Mouse (Mus musculus) heart, embryonic 15.5 days (tissue): ENCODE data around the gene Il4. TPM values are rescaled to one million over a fixed set of nuclear protein-coding genes. Genes with fewer than 3 reads are reported as not detected.

ENCODE experiments used
- ATAC-seq: fragments of 200-750 bp; cut with Nextera tagmentation; replicated peaks from 2 replicates; pipeline ENCODE4 v1.8.0; 2017; ENCODE audit warnings: low read depth, moderate TSS enrichment; ENCODE audit not compliant: insufficient number of reproducible peaks, insufficient read depth, low FRiP score
- H3K27ac ChIP-seq: fragments of 300-500 bp; sonication (generic); 2 replicates; pipeline ENCODE4 v1.5.1; 2015; ENCODE audit warnings: mild to moderate bottlenecking, inconsistent platforms
- H3K27me3 ChIP-seq: fragments of 300-500 bp; sonication (generic); 2 replicates; pipeline ENCODE4 v1.6.1; 2015; ENCODE audit warnings: inconsistent platforms
- H3K36me3 ChIP-seq: fragments of 300-500 bp; sonication (generic); 2 replicates; pipeline ENCODE4 v1.6.1; 2015; ENCODE audit warnings: mild to moderate bottlenecking, inconsistent platforms
- H3K4me1 ChIP-seq: fragments of 300-500 bp; sonication (generic); replicated peaks from 2 replicates; pipeline ENCODE4 v1.6.1; 2015; ENCODE audit warnings: inconsistent platforms
- H3K4me2 ChIP-seq: fragments of 300-500 bp; sonication (generic); 2 replicates; pipeline ENCODE4 v1.6.1; 2015; ENCODE audit warnings: inconsistent platforms, mild to moderate bottlenecking, moderate library complexity
- H3K4me3 ChIP-seq: fragments of 300-500 bp; sonication (generic); 2 replicates; pipeline ENCODE4 v1.5.1; 2015; ENCODE audit warnings: mild to moderate bottlenecking, inconsistent platforms
- H3K9ac ChIP-seq: fragments of 300-500 bp; sonication (generic); 2 replicates; pipeline ENCODE4 v1.6.1; 2015; ENCODE audit warnings: mild to moderate bottlenecking, inconsistent platforms
- H3K9me3 ChIP-seq: fragments of 300-500 bp; sonication (generic); replicated peaks from 2 replicates; pipeline ENCODE4 v1.6.1; 2016; ENCODE audit warnings: inconsistent platforms
- WGBS: fragments of 180-500 bp; shearing (Covaris S2); methylation state at CpG from one replicate; pipeline ENCODE4 v1.1.7; 2015; ENCODE audit warnings: mixed read lengths; 5-methylcytosine and 5-hydroxymethylcytosine counted together
- polyA plus RNA-seq: library from polyadenylated mRNA; unstranded; fragments of >200 nt; fragmentation: Nextera tagmentation; extraction: Ambion mirVana; gene quantifications from 2 replicates; pipeline ENCODE4 v1.2.1, GENCODE M21; 2015

Il4 gene
- polyA plus RNA-seq, 1 experiment from 2014 or later, result 0.33 TPM

- WGBS, result 82% methylated on average over 10 of the region's 10 CpGs
- Histone ChIP-seq H3K4me2 (no peak overlapping the region), H3K9me3 (no peaks in the 10 kb centered on the region), H3K4me3 (no peak overlapping the region), H3K9ac (no peak overlapping the region), H3K4me1 (peaks cover 16% of the 10 kb centered on the region), H3K27ac (no peak overlapping the region), H3K36me3 (no peaks in the 10 kb centered on the region), H3K27me3 (peaks cover 17% of the 10 kb centered on the region)
- ATAC-seq, result no peak
Measured at GRCm38 (mm10) chr11:53637803-53638260, 19.4 kb upstream of the Il4 start.

GRCm38 (mm10) chr11:53637046-53637802, 18.8 kb upstream of the Il4 start:
- peak overlapping the region; percentile 35 for H3K4me2 ChIP-seq
- H3K36me3 ChIP-seq, result no peaks in the 10 kb centered on the region
- H3K4me1 ChIP-seq, result peaks cover 16% of the 10 kb centered on the region
- H3K4me3 ChIP-seq, result no peak overlapping the region
- 25% methylated on average over 21 of the region's 21 CpGs for WGBS
- H3K9ac ChIP-seq, result no peak overlapping the region
- no peak for ATAC-seq
- H3K27ac ChIP-seq, result no peak overlapping the region
- no peaks in the 10 kb centered on the region for H3K9me3 ChIP-seq
- H3K27me3 ChIP-seq, result peaks cover 17% of the 10 kb centered on the region

GRCm38 (mm10) chr11:53636183-53636646, 17.7 kb upstream of the Il4 start:
- peaks cover 17% of the 10 kb centered on the region for H3K27me3 ChIP-seq

GRCm38 (mm10) chr11:53635590-53636182, 17.2 kb upstream of the Il4 start:
- ATAC-seq, result no peak
- peaks cover 17% of the 10 kb centered on the region for H3K27me3 ChIP-seq
- 0 out of 2 replicates have a peak overlapping the region, but pooled peaks have one; percentile 4 for H3K9ac ChIP-seq
- peaks cover 16% of the 10 kb centered on the region for H3K4me1 ChIP-seq
- no peaks in the 10 kb centered on the region for H3K9me3 ChIP-seq
- no peak overlapping the region for H3K27ac ChIP-seq
- no peaks in the 10 kb centered on the region for H3K36me3 ChIP-seq
- WGBS, result 50% methylated on average over 9 of the region's 9 CpGs
- peak overlapping the region; percentile 48 for H3K4me3 ChIP-seq
- peak overlapping the region; percentile 81 for H3K4me2 ChIP-seq

More at GRCm38 (mm10) chr11:53636183-53636646, 17.7 kb upstream of the Il4 start:
- Histone ChIP-seq H3K4me2 (peak overlapping the region; percentile 81), H3K9ac (0 out of 2 replicates have a peak overlapping the region, but pooled peaks have one; percentile 4), H3K4me1 (peaks cover 16% of the 10 kb centered on the region), H3K4me3 (peak overlapping the region; percentile 48), H3K9me3 (no peaks in the 10 kb centered on the region), H3K27ac (no peak overlapping the region), H3K36me3 (no peaks in the 10 kb centered on the region)
- ATAC-seq, result no peak
- 2% methylated on average over 39 of the region's 40 CpGs for WGBS

GRCm38 (mm10) chr11:53634556-53634955, 16.1 kb upstream of the Il4 start, which contains the start of gene Il13:
Gene Il13, minus strand, starts transcription at chr11:53634702.
- Histone ChIP-seq H3K9me3 (no peaks in the 10 kb centered on the region), H3K4me1 (peaks cover 16% of the 10 kb centered on the region), H3K9ac (no peak within 1 kb of the TSS), H3K4me3 (no peak within 1 kb of the TSS), H3K27me3 (peaks cover 17% of the 10 kb centered on the region), H3K27ac (no peak within 1 kb of the TSS), H3K4me2 (peak within 1 kb of the TSS; percentile 81; the same call in 1 of the 2 replicates), H3K36me3 (no peaks in the 10 kb centered on the region)
- no peak for ATAC-seq
- WGBS, result 91% methylated on average over 8 of the region's 8 CpGs

- WGBS, result 82% methylated on average over 7 of the region's 7 CpGs
- H3K4me1 ChIP-seq, result peaks cover 16% of the 10 kb centered on the region
- no peak overlapping the region for H3K4me2 ChIP-seq
- H3K9ac ChIP-seq, result no peak overlapping the region
- no peak overlapping the region for H3K27ac ChIP-seq
- ATAC-seq, result no peak
- no peaks in the 10 kb centered on the region for H3K9me3 ChIP-seq
- H3K36me3 ChIP-seq, result no peaks in the 10 kb centered on the region
- peaks cover 17% of the 10 kb centered on the region for H3K27me3 ChIP-seq
- no peak overlapping the region for H3K4me3 ChIP-seq
Measured at GRCm38 (mm10) chr11:53633644-53634043, 15.2 kb upstream of the Il4 start.

GRCm38 (mm10) chr11:53632122-53632733, 13.8 kb upstream of the Il4 start:
- WGBS, result 70% methylated on average over 14 of the region's 14 CpGs

GRCm38 (mm10) chr11:53627859-53628258, 9.4 kb upstream of the Il4 start:
- no peaks in the 10 kb centered on the region for H3K27me3 ChIP-seq
- H3K4me1 ChIP-seq, result 0 out of 2 replicates have a peak, but pooled peaks cover 5% of the 10 kb centered on the region
- H3K4me3 ChIP-seq, result no peak overlapping the region
- no peak for ATAC-seq
- no peaks in the 10 kb centered on the region for H3K9me3 ChIP-seq
- no peaks in the 10 kb centered on the region for H3K36me3 ChIP-seq
- H3K4me2 ChIP-seq, result no peak overlapping the region
- WGBS, result 5% methylated on average over 1 of the region's 1 CpGs
- no peak overlapping the region for H3K9ac ChIP-seq
- H3K27ac ChIP-seq, result no peak overlapping the region

More at GRCm38 (mm10) chr11:53632122-53632733, 13.8 kb upstream of the Il4 start:
- peaks cover 17% of the 10 kb centered on the region for H3K27me3 ChIP-seq
- H3K36me3 ChIP-seq, result no peaks in the 10 kb centered on the region
- ATAC-seq, result no peak
- H3K27ac ChIP-seq, result no peak overlapping the region
- peaks cover 13% of the 10 kb centered on the region for H3K4me1 ChIP-seq
- no peak overlapping the region for H3K4me3 ChIP-seq
- H3K9ac ChIP-seq, result no peak overlapping the region
- H3K4me2 ChIP-seq, result no peak overlapping the region
- H3K9me3 ChIP-seq, result no peaks in the 10 kb centered on the region

- Histone ChIP-seq H3K9me3 (no peaks in the 10 kb centered on the region), H3K9ac (no peak overlapping the region), H3K36me3 (no peaks in the 10 kb centered on the region), H3K4me3 (no peak overlapping the region), H3K27me3 (no peaks in the 10 kb centered on the region), H3K4me1 (0 out of 2 replicates have a peak, but pooled peaks cover 5% of the 10 kb centered on the region), H3K27ac (no peak overlapping the region), H3K4me2 (no peak overlapping the region)
- WGBS, result 56% methylated on average over 17 of the region's 17 CpGs
- no peak for ATAC-seq
Measured at GRCm38 (mm10) chr11:53626802-53627373, 8.4 kb upstream of the Il4 start.

- WGBS, result 89% methylated on average over 2 of the region's 2 CpGs
- no peak overlapping the region for H3K9ac ChIP-seq
- ATAC-seq, result no peak
- no peaks in the 10 kb centered on the region for H3K27me3 ChIP-seq
- 0 out of 2 replicates have a peak, but pooled peaks cover 5% of the 10 kb centered on the region for H3K4me1 ChIP-seq
- H3K27ac ChIP-seq, result no peak overlapping the region
- H3K36me3 ChIP-seq, result no peaks in the 10 kb centered on the region
- no peaks in the 10 kb centered on the region for H3K9me3 ChIP-seq
- H3K4me2 ChIP-seq, result no peak overlapping the region
- no peak overlapping the region for H3K4me3 ChIP-seq
Measured at GRCm38 (mm10) chr11:53624124-53624523, 5.7 kb upstream of the Il4 start.

GRCm38 (mm10) chr11:53623573-53623972, 5.1 kb upstream of the Il4 start:
- Histone ChIP-seq H3K9me3 (no peaks in the 10 kb centered on the region), H3K4me2 (no peak overlapping the region), H3K9ac (no peak overlapping the region), H3K4me1 (0 out of 2 replicates have a peak, but pooled peaks cover 5% of the 10 kb centered on the region), H3K27me3 (no peaks in the 10 kb centered on the region), H3K4me3 (no peak overlapping the region), H3K27ac (no peak overlapping the region), H3K36me3 (no peaks in the 10 kb centered on the region)
- WGBS, result 75% methylated on average over 9 of the region's 9 CpGs
- ATAC-seq, result no peak
